Comparison of ENCODE assay signal across 10 mouse cellular contexts in genomic region chr11:96876300-96877040, GRCm38 (mm10). TPM values are rescaled to one million over a fixed set of nuclear protein-coding genes. Genes with fewer than 3 reads are reported as not detected.
DNase-seq lines count a peak whose midpoint lies in the region; ATAC-seq and TF ChIP-seq lines count a peak whose summit lies in the region.
"Had no signal": no experiment of that assay in that cellular context is flagged by ENCODE, and none has a peak within 500 bp of the region (broad histone marks: within the 10 kb centered on the region; RNA-seq: fewer than 3 reads in every experiment).

No protein-coding gene starts in this region.

- H3K27ac ChIP-seq in kidney, embryonic 16.5 days (ENCODE audit: low read length), result no peak overlapping the region
- H3K27ac ChIP-seq in embryonic facial prominence, embryonic 10.5 days (replicated peaks), result peak overlapping the region; percentile 95
- peak overlapping the region; percentile 73 for H3K27ac ChIP-seq in intestine, embryonic 15.5 days
- peak overlapping the region; percentile 99 for H3K27ac ChIP-seq in neural tube, embryonic 14.5 days (ENCODE audit: low read depth, low read length)
- H3K27ac ChIP-seq in kidney, adult 2 months (ENCODE audit: insufficient read depth, low read depth, low read length), result no peak overlapping the region

- no peak for ATAC-seq in kidney, embryonic 16.5 days (ENCODE audit: low FRiP score, low TSS enrichment)
- ATAC-seq in intestine, embryonic 15.5 days, result peak; percentile 51
- ATAC-seq in neural tube, embryonic 14.5 days (ENCODE audit: low read depth), result peak; percentile 62

- H3K9me3 ChIP-seq in kidney, embryonic 16.5 days (ENCODE audit: low read length), result no peaks in the 10 kb centered on the region
- no peaks in the 10 kb centered on the region for H3K9me3 ChIP-seq in embryonic facial prominence, embryonic 10.5 days
- no peaks in the 10 kb centered on the region for H3K9me3 ChIP-seq in intestine, embryonic 15.5 days
- no peaks in the 10 kb centered on the region for H3K9me3 ChIP-seq in neural tube, embryonic 14.5 days (ENCODE audit: control insufficient read depth, low read length)

- DNase-seq in kidney, adult 8-10 months, result no peak
- DNase-seq in embryonic facial prominence, embryonic 10.5 days (ENCODE audit: low spot score), result peak; percentile 56
- no peak for DNase-seq in spleen, postnatal 36 days (ENCODE audit: low spot score in 2 of 2)
- no peak for DNase-seq in kidney, adult 2 months
- DNase-seq in thymus, postnatal 0 days (ENCODE audit: low spot score), result no peak

- H3K36me3 ChIP-seq in kidney, embryonic 16.5 days (ENCODE audit: insufficient read depth, low read length), result no peaks in the 10 kb centered on the region
- H3K36me3 ChIP-seq in embryonic facial prominence, embryonic 10.5 days (replicated peaks), result no peaks in the 10 kb centered on the region
- no peaks in the 10 kb centered on the region for H3K36me3 ChIP-seq in intestine, embryonic 15.5 days
- no peaks in the 10 kb centered on the region for H3K36me3 ChIP-seq in neural tube, embryonic 14.5 days (ENCODE audit: control insufficient read depth, insufficient read depth, low read length)
- H3K36me3 ChIP-seq in kidney, adult 2 months (ENCODE audit: control insufficient read depth, insufficient read depth, low read length), result no peaks in the 10 kb centered on the region

- H3K4me1 ChIP-seq in kidney, embryonic 16.5 days (ENCODE audit: insufficient read depth, low read length), result peaks cover 38% of the 10 kb centered on the region
- H3K4me1 ChIP-seq in embryonic facial prominence, embryonic 10.5 days, result peaks cover 80% of the 10 kb centered on the region
- H3K4me1 ChIP-seq in intestine, embryonic 15.5 days (replicated peaks), result peaks cover 30% of the 10 kb centered on the region
- H3K4me1 ChIP-seq in neural tube, embryonic 14.5 days (ENCODE audit: control insufficient read depth, insufficient read depth, low read length), result peaks cover 63% of the 10 kb centered on the region
- H3K4me1 ChIP-seq in kidney, adult 2 months (ENCODE audit: control insufficient read depth, insufficient read depth, low read length), result no peaks in the 10 kb centered on the region

- peak overlapping the region; percentile 42 for H3K9ac ChIP-seq in kidney, embryonic 16.5 days (replicated peaks; ENCODE audit: low read length)
- H3K9ac ChIP-seq in intestine, embryonic 15.5 days, result peak overlapping the region; percentile 3; the same call in 1 of the 2 replicates
- H3K9ac ChIP-seq in neural tube, embryonic 14.5 days (replicated peaks; ENCODE audit: low read depth, low read length), result peak overlapping the region; percentile 50; the same call in 1 of the 2 replicates

- TF ChIP-seq POLR2A in kidney, adult 2 months (IDR thresholded peaks at IDR 0.05; ENCODE audit: low read depth, low read length), result no peak

- WGBS in kidney, embryonic 16.5 days, result 12% methylated on average over 13 of the region's 13 CpGs
- WGBS in embryonic facial prominence, embryonic 10.5 days, result 4% methylated on average over 13 of the region's 13 CpGs
- 13% methylated on average over 13 of the region's 13 CpGs for WGBS in intestine, embryonic 15.5 days
- WGBS in neural tube, embryonic 14.5 days, result 2% methylated on average over 13 of the region's 13 CpGs
- WGBS in kidney, adult 2 months, result 48% methylated on average over 13 of the region's 13 CpGs

- peak overlapping the region; percentile 48 for H3K4me3 ChIP-seq in kidney, embryonic 16.5 days (ENCODE audit: low read length)
- H3K4me3 ChIP-seq in embryonic facial prominence, embryonic 10.5 days, result peak overlapping the region; percentile 57
- H3K4me3 ChIP-seq in intestine, embryonic 15.5 days (replicated peaks), result no peak overlapping the region
- peak overlapping the region; percentile 16; the same call in 1 of the 2 replicates for H3K4me3 ChIP-seq in neural tube, embryonic 14.5 days (ENCODE audit: low read depth, low read length)
- H3K4me3 ChIP-seq in kidney, adult 2 months (ENCODE audit: insufficient read depth, low read depth, low read length), result no peak overlapping the region
- H3K4me3 ChIP-seq: myocyte had no signal

- H3K4me2 ChIP-seq in kidney, embryonic 16.5 days (replicated peaks; ENCODE audit: low read depth, low read length), result peak overlapping the region; percentile 93
- H3K4me2 ChIP-seq in intestine, embryonic 15.5 days (replicated peaks), result peak overlapping the region; percentile 71
- H3K4me2 ChIP-seq in neural tube, embryonic 14.5 days (ENCODE audit: low read depth, low read length), result peak overlapping the region; percentile 51

- peaks cover 5% of the 10 kb centered on the region for H3K27me3 ChIP-seq in kidney, embryonic 16.5 days (ENCODE audit: insufficient read depth, low read length)
- H3K27me3 ChIP-seq in embryonic facial prominence, embryonic 10.5 days (replicated peaks; ENCODE audit: low read depth, poor library complexity, severe bottlenecking), result 0 out of 2 replicates have a peak, but pooled peaks cover 3% of the 10 kb centered on the region
- peaks cover 7% of the 10 kb centered on the region for H3K27me3 ChIP-seq in intestine, embryonic 15.5 days (replicated peaks)
- H3K27me3 ChIP-seq in neural tube, embryonic 14.5 days (ENCODE audit: control insufficient read depth, insufficient read depth, low read length), result no peaks in the 10 kb centered on the region
- no peaks in the 10 kb centered on the region for H3K27me3 ChIP-seq in kidney, adult 2 months (replicated peaks; ENCODE audit: control insufficient read depth, insufficient read depth, low read length)

- no peak for TF ChIP-seq CTCF in kidney, adult 2 months (conservative IDR thresholded peaks at IDR 0.05; ENCODE audit: insufficient read depth, insufficient read length, low read depth, low read length)

RNA-seq across cellular contexts. Expression of gene Copz2, which starts 26.8 kb away (rescaled TPM):
- polyA plus RNA-seq in kidney, embryonic 16.5 days (2015; fragmentation: Nextera tagmentation; extraction: Ambion mirVana), result 115 and 117 TPM in 2 replicates
- polyA plus RNA-seq in embryonic facial prominence, embryonic 10.5 days (2016; fragmentation: Nextera tagmentation; extraction: Ambion mirVana), result 36.2 and 37.4 TPM in 2 replicates
- 93.5 and 94.6 TPM in 2 replicates for polyA plus RNA-seq in intestine, embryonic 15.5 days (2015; fragmentation: Nextera tagmentation; extraction: Ambion mirVana)
- polyA plus RNA-seq in neural tube, embryonic 14.5 days (2014; fragmentation: Nextera tagmentation; extraction: Ambion mirVana), result 10.9 and 33.9 TPM in 2 replicates
- polyA plus RNA-seq in kidney, adult 2 months (2012; rRNA removed), result 56.2 and 61.6 TPM in 2 replicates
- 55.8 and 60.7 TPM in 2 replicates for polyA plus RNA-seq in thymus, postnatal 0 days (2015; fragmentation: Nextera tagmentation; extraction: Ambion mirVana)

RNA-seq across cellular contexts. Expression of gene Cdk5rap3, which starts 39.8 kb away (rescaled TPM):
- 83.7 and 88.3 TPM in 2 replicates for polyA plus RNA-seq in kidney, embryonic 16.5 days (2015; fragmentation: Nextera tagmentation; extraction: Ambion mirVana)
- polyA plus RNA-seq in embryonic facial prominence, embryonic 10.5 days (2016; fragmentation: Nextera tagmentation; extraction: Ambion mirVana), result 90.1 and 99.9 TPM in 2 replicates
- 64.2 and 66.7 TPM in 2 replicates for polyA plus RNA-seq in intestine, embryonic 15.5 days (2015; fragmentation: Nextera tagmentation; extraction: Ambion mirVana)
- polyA plus RNA-seq in neural tube, embryonic 14.5 days (2014; fragmentation: Nextera tagmentation; extraction: Ambion mirVana), result 80.0 and 82.4 TPM in 2 replicates
- 35.6 and 37.2 TPM in 2 replicates for polyA plus RNA-seq in kidney, adult 2 months (2012; rRNA removed)
- polyA plus RNA-seq in thymus, postnatal 0 days (2015; fragmentation: Nextera tagmentation; extraction: Ambion mirVana), result 105 and 116 TPM in 2 replicates

RNA-seq across cellular contexts. Expression of gene Nfe2l1, which starts 46.7 kb away (rescaled TPM):
- 93.9 and 96.8 TPM in 2 replicates for polyA plus RNA-seq in kidney, embryonic 16.5 days (2015; fragmentation: Nextera tagmentation; extraction: Ambion mirVana)
- polyA plus RNA-seq in embryonic facial prominence, embryonic 10.5 days (2016; fragmentation: Nextera tagmentation; extraction: Ambion mirVana), result 65.4 and 69.9 TPM in 2 replicates
- polyA plus RNA-seq in intestine, embryonic 15.5 days (2015; fragmentation: Nextera tagmentation; extraction: Ambion mirVana), result 50.4 and 52.6 TPM in 2 replicates
- 39.7 and 51.7 TPM in 2 replicates for polyA plus RNA-seq in neural tube, embryonic 14.5 days (2014; fragmentation: Nextera tagmentation; extraction: Ambion mirVana)
- 230 and 252 TPM in 2 replicates for polyA plus RNA-seq in kidney, adult 2 months (2012; rRNA removed)
- polyA plus RNA-seq in thymus, postnatal 0 days (2015; fragmentation: Nextera tagmentation; extraction: Ambion mirVana), result 34.9 and 40.6 TPM in 2 replicates

RNA-seq across cellular contexts. Expression of gene Prr15l, which starts 51.4 kb away (rescaled TPM):
- polyA plus RNA-seq in kidney, embryonic 16.5 days (2015; fragmentation: Nextera tagmentation; extraction: Ambion mirVana), result 52.5 and 55.8 TPM in 2 replicates
- 1.1 and 2.3 TPM in 2 replicates for polyA plus RNA-seq in embryonic facial prominence, embryonic 10.5 days (2016; fragmentation: Nextera tagmentation; extraction: Ambion mirVana)
- 84.7 and 86.9 TPM in 2 replicates for polyA plus RNA-seq in intestine, embryonic 15.5 days (2015; fragmentation: Nextera tagmentation; extraction: Ambion mirVana)
- polyA plus RNA-seq in neural tube, embryonic 14.5 days (2014; fragmentation: Nextera tagmentation; extraction: Ambion mirVana), result 0.09 and 0.36 TPM in 2 replicates
- 114 and 119 TPM in 2 replicates for polyA plus RNA-seq in kidney, adult 2 months (2012; rRNA removed)
- polyA plus RNA-seq in thymus, postnatal 0 days (2015; fragmentation: Nextera tagmentation; extraction: Ambion mirVana), result 1.0 and 1.5 TPM in 2 replicates
- polyA plus RNA-seq: frontal cortex, adult 2 months had no signal

Comparison
In these comparisons a context has a peak if more than half of its experiments do, and no peak if none do; other contexts are left out.
1. H3K4me3 ChIP-seq: peak in kidney, embryonic 16.5 days (single experiment), embryonic facial prominence, embryonic 10.5 days (single experiment) and neural tube, embryonic 14.5 days (single experiment); none in intestine, embryonic 15.5 days (single experiment) and kidney, adult 2 months (single experiment).
2. H3K27ac ChIP-seq: peak in embryonic facial prominence, embryonic 10.5 days (single experiment), intestine, embryonic 15.5 days (single experiment) and neural tube, embryonic 14.5 days (single experiment); none in kidney, embryonic 16.5 days (single experiment) and kidney, adult 2 months (single experiment).
3. Peak in every context shown above with its lines, with median percentiles within 50 percentile points of each other: H3K4me2 ChIP-seq and H3K9ac ChIP-seq.